8 mouse cellular contexts compared by ENCODE assay signal in genomic region chr10:34316571-34317216, GRCm38 (mm10). TPM values are rescaled to one million over a fixed set of nuclear protein-coding genes. Genes with fewer than 3 reads are reported as not detected.
DNase-seq lines count a peak whose midpoint lies in the region; ATAC-seq and TF ChIP-seq lines count a peak whose summit lies in the region.

No protein-coding gene starts in this region.

- no peaks in the 10 kb centered on the region for H3K9me3 ChIP-seq in lung, embryonic 14.5 days (ENCODE audit: low read depth, low read length)
- no peaks in the 10 kb centered on the region for H3K9me3 ChIP-seq in forebrain, postnatal 0 days (ENCODE audit: low read length)
- H3K9me3 ChIP-seq in midbrain, embryonic 11.5 days (ENCODE audit: control insufficient read depth, low read length): no peaks in the 10 kb centered on the region

- H3K27me3 ChIP-seq in lung, embryonic 14.5 days (ENCODE audit: insufficient read depth, low read length): no peaks in the 10 kb centered on the region
- no peaks in the 10 kb centered on the region for H3K27me3 ChIP-seq in cerebellum, adult 2 months (ENCODE audit: control insufficient read depth, insufficient read depth, low read length)
- no peaks in the 10 kb centered on the region for H3K27me3 ChIP-seq in forebrain, postnatal 0 days (ENCODE audit: insufficient read depth, low read length)
- H3K27me3 ChIP-seq in midbrain, embryonic 11.5 days (ENCODE audit: control insufficient read depth, insufficient read depth, low read length): no peaks in the 10 kb centered on the region

- H3K4me3 ChIP-seq in lung, embryonic 14.5 days (ENCODE audit: low read depth, low read length): no peak overlapping the region
- peak overlapping the region; percentile 33 for H3K4me3 ChIP-seq in cerebellum, adult 2 months (replicated peaks; ENCODE audit: insufficient read depth, low read depth, low read length)
- peak overlapping the region; percentile 24 for H3K4me3 ChIP-seq in forebrain, postnatal 0 days (ENCODE audit: low read depth, low read length)
- no peak overlapping the region for H3K4me3 ChIP-seq in midbrain, embryonic 11.5 days (ENCODE audit: low read depth, low read length)

- under 1% methylated on average over 3 of the region's 3 CpGs for WGBS in lung, embryonic 14.5 days
- WGBS in cerebellum, adult 2 months: 2% methylated on average over 3 of the region's 3 CpGs
- WGBS in forebrain, postnatal 0 days: under 1% methylated on average over 3 of the region's 3 CpGs
- WGBS in midbrain, embryonic 11.5 days: 1% methylated on average over 3 of the region's 3 CpGs

- H3K9ac ChIP-seq in lung, embryonic 14.5 days: no peak overlapping the region
- H3K9ac ChIP-seq in forebrain, postnatal 0 days: peak overlapping the region; percentile 40
- H3K9ac ChIP-seq in midbrain, embryonic 11.5 days (ENCODE audit: low read length): peak overlapping the region; percentile 3; the same call in 1 of the 2 replicates

- no peak overlapping the region for H3K4me2 ChIP-seq in lung, embryonic 14.5 days
- H3K4me2 ChIP-seq in forebrain, postnatal 0 days (ENCODE audit: low read depth): peak overlapping the region; percentile 45
- H3K4me2 ChIP-seq in midbrain, embryonic 11.5 days: peak overlapping the region; percentile 32; the same call in 1 of the 2 replicates

- no peak overlapping the region for H3K27ac ChIP-seq in lung, embryonic 14.5 days (ENCODE audit: low read depth)
- H3K27ac ChIP-seq in cerebellum, adult 2 months (ENCODE audit: insufficient read depth, low read length): peak overlapping the region; percentile 49
- peak overlapping the region; percentile 71 for H3K27ac ChIP-seq in forebrain, postnatal 0 days (ENCODE audit: low read depth, low read length)
- peak overlapping the region; percentile 88 for H3K27ac ChIP-seq in midbrain, embryonic 11.5 days (ENCODE audit: low read depth, low read length)

- TF ChIP-seq POLR2A in cerebellum, adult 2 months (IDR thresholded peaks at IDR 0.05; ENCODE audit: borderline replicate concordance, insufficient read depth, low read length): peak; percentile 22; the same call in 1 of the 2 replicates

- no peak for TF ChIP-seq CTCF in lung, embryonic 14.5 days (IDR thresholded peaks at IDR 0.05; ENCODE audit: low read depth)
- no peak for TF ChIP-seq CTCF in cerebellum, adult 2 months (IDR thresholded peaks at IDR 0.05; ENCODE audit: borderline replicate concordance, insufficient read depth, low read depth, low read length)
- no peak for TF ChIP-seq CTCF in forebrain, postnatal 0 days (IDR thresholded peaks at IDR 0.05; ENCODE audit: low read depth)

- no peaks in the 10 kb centered on the region for H3K36me3 ChIP-seq in lung, embryonic 14.5 days (ENCODE audit: insufficient read depth)
- no peaks in the 10 kb centered on the region for H3K36me3 ChIP-seq in forebrain, postnatal 0 days (ENCODE audit: insufficient read depth)
- no peaks in the 10 kb centered on the region for H3K36me3 ChIP-seq in midbrain, embryonic 11.5 days (ENCODE audit: control insufficient read depth, insufficient read depth, low read length)

- ATAC-seq in lung, embryonic 14.5 days (ENCODE audit: insufficient read depth): peak; percentile 76; the same call in 1 of the 2 replicates
- ATAC-seq in forebrain, postnatal 0 days: peak; percentile 93
- peak; percentile 97 for ATAC-seq in midbrain, embryonic 11.5 days (ENCODE audit: low FRiP score)
- no peak for ATAC-seq in CD4-positive, CD25-positive, alpha-beta regulatory T cell, adult 4 months

- peak; percentile 41 for DNase-seq in lung, embryonic 14.5 days
- no peak for DNase-seq in lung, postnatal 4 days
- DNase-seq in cerebellum, adult 2 months: peak; percentile 71 to 88
- DNase-seq in forebrain, postnatal 0 days: peak; percentile 77
- peak; percentile 79 to 81 for DNase-seq in layer of hippocampus, postnatal 14 days (ENCODE audit: low spot score in 2 of 2)
- DNase-seq in midbrain, embryonic 11.5 days (ENCODE audit: low spot score, missing footprints): peak; percentile 97
- peak; percentile 35 for DNase-seq in yolk sac, embryonic 10.5 days (ENCODE audit: low spot score)

- peaks cover 4% of the 10 kb centered on the region; the same call in 1 of the 2 replicates for H3K4me1 ChIP-seq in lung, embryonic 14.5 days (ENCODE audit: insufficient read depth)
- H3K4me1 ChIP-seq in cerebellum, adult 2 months (ENCODE audit: control insufficient read depth, insufficient read depth, low read length): peaks cover 12% of the 10 kb centered on the region; the same call in 1 of the 2 replicates
- H3K4me1 ChIP-seq in forebrain, postnatal 0 days (ENCODE audit: insufficient read depth): peaks cover 11% of the 10 kb centered on the region
- H3K4me1 ChIP-seq in midbrain, embryonic 11.5 days (ENCODE audit: control insufficient read depth, insufficient read depth, low read length): peaks cover 9% of the 10 kb centered on the region

RNA-seq across cellular contexts. Expression of gene Tspyl4, which starts 19.5 kb away (rescaled TPM):
- polyA plus RNA-seq in lung, embryonic 14.5 days (2014; fragmentation: Nextera tagmentation; extraction: Ambion mirVana): 4.0 and 4.4 TPM in 2 replicates
- polyA plus RNA-seq in cerebellum, adult 2 months (2012; rRNA removed): 447 and 474 TPM in 2 replicates
- 400 and 473 TPM in 2 replicates for total RNA-seq in forebrain, postnatal 0 days (2014; rRNA removed)
- 287 and 333 TPM in 2 replicates for polyA plus RNA-seq in forebrain, postnatal 0 days (2015; fragmentation: Nextera tagmentation; extraction: Ambion mirVana)
- 100 to 1,000 TPM; 312 to 332 TPM for total RNA-seq in layer of hippocampus, postnatal 14 days (2021)
- polyA plus RNA-seq in midbrain, embryonic 11.5 days (2014; fragmentation: Nextera tagmentation; extraction: Ambion mirVana): 26.9 and 32.7 TPM in 2 replicates
- 10 to 100 TPM in 1 of 2 experiments, 1 to 10 TPM in 1; 8.0 to 16.8 TPM for polyA plus RNA-seq in CD4-positive, CD25-positive, alpha-beta regulatory T cell, adult 4 months (2017; shearing (Covaris generic))

RNA-seq across cellular contexts. Expression of gene Tspyl1, which starts 34.7 kb away (rescaled TPM):
- 50.6 and 52.6 TPM in 2 replicates for polyA plus RNA-seq in lung, embryonic 14.5 days (2014; fragmentation: Nextera tagmentation; extraction: Ambion mirVana)
- 110 TPM in 2 replicates for polyA plus RNA-seq in cerebellum, adult 2 months (2012; rRNA removed)
- total RNA-seq in forebrain, postnatal 0 days (2014; rRNA removed): 107 and 108 TPM in 2 replicates
- polyA plus RNA-seq in forebrain, postnatal 0 days (2015; fragmentation: Nextera tagmentation; extraction: Ambion mirVana): 128 and 138 TPM in 2 replicates
- total RNA-seq in layer of hippocampus, postnatal 14 days (2021): 100 to 1,000 TPM; 115 to 116 TPM
- 68.8 and 76.8 TPM in 2 replicates for polyA plus RNA-seq in midbrain, embryonic 11.5 days (2014; fragmentation: Nextera tagmentation; extraction: Ambion mirVana)
- polyA plus RNA-seq in CD4-positive, CD25-positive, alpha-beta regulatory T cell, adult 4 months (2017; shearing (Covaris generic)): 10 to 100 TPM; 30.1 to 35.5 TPM

Comparison
In these comparisons a context has a peak if more than half of its experiments do, and no peak if none do; other contexts are left out.
1. DNase-seq: peak in lung, embryonic 14.5 days (single experiment), cerebellum, adult 2 months (2 of 2), forebrain, postnatal 0 days (single experiment), layer of hippocampus, postnatal 14 days (2 of 2), midbrain, embryonic 11.5 days (single experiment) and yolk sac, embryonic 10.5 days (single experiment); none in lung, postnatal 4 days (0 of 2).
2. H3K4me3 ChIP-seq: peak in cerebellum, adult 2 months (single experiment) and forebrain, postnatal 0 days (single experiment); none in lung, embryonic 14.5 days (single experiment) and midbrain, embryonic 11.5 days (single experiment).